Comparison of ENCODE assay signal across 27 mouse cellular contexts in genomic region chr2:84113562-84113961, GRCm38 (mm10).
DNase-seq lines count a peak whose midpoint lies in the region; ATAC-seq and TF ChIP-seq lines count a peak whose summit lies in the region.
"Had no signal": no experiment of that assay in that cellular context is flagged by ENCODE, and none has a peak within 500 bp of the region (broad histone marks: within the 10 kb centered on the region; RNA-seq: fewer than 3 reads in every experiment).

No protein-coding gene starts in this region.

- WGBS in kidney, adult 2 months, result 68% methylated on average over 6 of the region's 6 CpGs
- 69% methylated on average over 6 of the region's 6 CpGs for WGBS in kidney, embryonic 16.5 days
- 36% methylated on average over 6 of the region's 6 CpGs for WGBS in lung, embryonic 14.5 days

- no peaks in the 10 kb centered on the region for H3K36me3 ChIP-seq in kidney, adult 2 months (ENCODE audit: control insufficient read depth, insufficient read depth, low read length)
- H3K36me3 ChIP-seq in kidney, embryonic 16.5 days (ENCODE audit: insufficient read depth, low read length), result no peaks in the 10 kb centered on the region
- H3K36me3 ChIP-seq in lung, embryonic 14.5 days (ENCODE audit: insufficient read depth), result no peaks in the 10 kb centered on the region
- H3K36me3 ChIP-seq: heart, embryonic 15.5 days; hindbrain, embryonic 13.5 days; liver, embryonic 13.5 days; lung, embryonic 15.5 days; neural tube, embryonic 15.5 days had no signal

- H3K4me2 ChIP-seq in kidney, embryonic 16.5 days (replicated peaks; ENCODE audit: low read depth, low read length), result no peak overlapping the region
- H3K4me2 ChIP-seq in lung, embryonic 14.5 days, result no peak overlapping the region
- H3K4me2 ChIP-seq: forebrain, embryonic 13.5 days; heart, embryonic 15.5 days; hindbrain, embryonic 13.5 days; liver, embryonic 13.5 days; lung, embryonic 15.5 days; neural tube, embryonic 15.5 days had no signal

- no peak overlapping the region for H3K4me3 ChIP-seq in kidney, adult 2 months (ENCODE audit: insufficient read depth, low read depth, low read length)
- no peak overlapping the region for H3K4me3 ChIP-seq in kidney, embryonic 16.5 days (ENCODE audit: low read length)
- no peak overlapping the region for H3K4me3 ChIP-seq in lung, embryonic 14.5 days (ENCODE audit: low read depth, low read length)
- no peak overlapping the region for H3K4me3 ChIP-seq in bone marrow macrophage, adult 2 months (ENCODE audit: insufficient read depth, low read length)
- H3K4me3 ChIP-seq: forebrain, embryonic 13.5 days; heart, embryonic 15.5 days; hindbrain, embryonic 13.5 days; liver, embryonic 13.5 days; lung, embryonic 15.5 days; neural tube, embryonic 15.5 days had no signal

- no peak overlapping the region for H3K9ac ChIP-seq in kidney, embryonic 16.5 days (replicated peaks; ENCODE audit: low read length)
- H3K9ac ChIP-seq in lung, embryonic 14.5 days, result no peak overlapping the region
- H3K9ac ChIP-seq: forebrain, embryonic 13.5 days; heart, embryonic 15.5 days; hindbrain, embryonic 13.5 days; liver, embryonic 13.5 days; lung, embryonic 15.5 days; neural tube, embryonic 15.5 days had no signal

- H3K4me1 ChIP-seq in kidney, adult 2 months (ENCODE audit: control insufficient read depth, insufficient read depth, low read length), result no peaks in the 10 kb centered on the region
- no peaks in the 10 kb centered on the region for H3K4me1 ChIP-seq in kidney, embryonic 16.5 days (ENCODE audit: insufficient read depth, low read length)
- no peaks in the 10 kb centered on the region for H3K4me1 ChIP-seq in lung, embryonic 14.5 days (ENCODE audit: insufficient read depth)
- peaks cover 8% of the 10 kb centered on the region for H3K4me1 ChIP-seq in bone marrow macrophage, adult 2 months (ENCODE audit: control insufficient read depth, insufficient read depth, low read length)
- H3K4me1 ChIP-seq: forebrain, embryonic 13.5 days; heart, embryonic 15.5 days; hindbrain, embryonic 13.5 days; liver, embryonic 13.5 days; lung, embryonic 15.5 days; neural tube, embryonic 15.5 days had no signal

- ATAC-seq in kidney, embryonic 16.5 days (ENCODE audit: low FRiP score, low TSS enrichment), result no peak
- ATAC-seq in lung, embryonic 14.5 days (ENCODE audit: insufficient read depth), result no peak
- ATAC-seq in inflammation-experienced regulatory T-cells, adult 6 months, result no peak
- ATAC-seq: forebrain, embryonic 13.5 days; intestine, postnatal 0 days had no signal

- H3K27ac ChIP-seq in kidney, adult 2 months (ENCODE audit: insufficient read depth, low read depth, low read length), result no peak overlapping the region; the same call in 1 of the 2 replicates
- H3K27ac ChIP-seq in kidney, embryonic 16.5 days (ENCODE audit: low read length), result no peak overlapping the region
- no peak overlapping the region for H3K27ac ChIP-seq in lung, embryonic 14.5 days (ENCODE audit: low read depth)
- peak overlapping the region; percentile 86 for H3K27ac ChIP-seq in bone marrow macrophage, adult 2 months (ENCODE audit: insufficient read depth, low read depth, low read length)
- H3K27ac ChIP-seq: forebrain, embryonic 13.5 days; heart, embryonic 15.5 days; hindbrain, embryonic 13.5 days; liver, embryonic 13.5 days; lung, embryonic 15.5 days; neural tube, embryonic 15.5 days had no signal

- H3K27me3 ChIP-seq in kidney, adult 2 months (replicated peaks; ENCODE audit: control insufficient read depth, insufficient read depth, low read length), result no peaks in the 10 kb centered on the region
- no peaks in the 10 kb centered on the region for H3K27me3 ChIP-seq in kidney, embryonic 16.5 days (ENCODE audit: insufficient read depth, low read length)
- no peaks in the 10 kb centered on the region for H3K27me3 ChIP-seq in lung, embryonic 14.5 days (ENCODE audit: insufficient read depth, low read length)
- H3K27me3 ChIP-seq: forebrain, embryonic 13.5 days; heart, embryonic 15.5 days; hindbrain, embryonic 13.5 days; liver, embryonic 13.5 days; lung, embryonic 15.5 days; neural tube, embryonic 15.5 days had no signal

- DNase-seq in kidney, adult 2 months, result peak; percentile 51
- peak; percentile 3 for DNase-seq in lung, embryonic 14.5 days
- no peak for DNase-seq in lung, postnatal 14 days
- peak; percentile 16 for DNase-seq in lung, postnatal 36 days
- no peak for DNase-seq in thymus, postnatal 25 days
- DNase-seq: adrenal gland, postnatal 25 days; B cell, adult 2 months; cerebellum, adult 2 months; cerebellum, postnatal 25 days; gastrocnemius, postnatal 25 days; heart, postnatal 36 days; kidney, postnatal 10 days; layer of hippocampus, postnatal 36 days; left cerebral cortex, postnatal 4 days; liver, embryonic 13.5 days; midbrain, embryonic 14.5 days; retina, postnatal 1 day; right cerebral cortex, postnatal 14 days had no signal

- 0 out of 2 replicates have a peak, but pooled peaks cover 5% of the 10 kb centered on the region for H3K9me3 ChIP-seq in kidney, embryonic 16.5 days (ENCODE audit: low read length)
- H3K9me3 ChIP-seq in lung, embryonic 14.5 days (ENCODE audit: low read depth, low read length), result peaks cover 4% of the 10 kb centered on the region; the same call in 1 of the 2 replicates
- H3K9me3 ChIP-seq: forebrain, embryonic 13.5 days; heart, embryonic 15.5 days; hindbrain, embryonic 13.5 days; liver, embryonic 13.5 days; lung, embryonic 15.5 days; neural tube, embryonic 15.5 days had no signal

- no peak for TF ChIP-seq POLR2A in kidney, adult 2 months (IDR thresholded peaks at IDR 0.05; ENCODE audit: low read depth, low read length)
- TF ChIP-seq POLR2A in bone marrow macrophage, adult 2 months (IDR thresholded peaks at IDR 0.05; ENCODE audit: borderline replicate concordance, low read depth, low read length), result no peak

- TF ChIP-seq CTCF in kidney, adult 2 months (conservative IDR thresholded peaks at IDR 0.05; ENCODE audit: insufficient read depth, insufficient read length, low read depth, low read length), result no peak
- TF ChIP-seq CTCF in lung, embryonic 14.5 days (IDR thresholded peaks at IDR 0.05; ENCODE audit: low read depth), result no peak
- no peak for TF ChIP-seq CTCF in bone marrow macrophage, adult 2 months (IDR thresholded peaks at IDR 0.05; ENCODE audit: low read depth, low read length)

Comparison
In these comparisons a context has a peak if more than half of its experiments do, and no peak if none do; other contexts are left out.
1. DNase-seq: peak in kidney, adult 2 months (single experiment), lung, embryonic 14.5 days (single experiment) and lung, postnatal 36 days (single experiment); none in lung, postnatal 14 days (single experiment) and thymus, postnatal 25 days (single experiment).